ENCODE assay signal across 8 mouse cellular contexts in the genomic region with DNA sequence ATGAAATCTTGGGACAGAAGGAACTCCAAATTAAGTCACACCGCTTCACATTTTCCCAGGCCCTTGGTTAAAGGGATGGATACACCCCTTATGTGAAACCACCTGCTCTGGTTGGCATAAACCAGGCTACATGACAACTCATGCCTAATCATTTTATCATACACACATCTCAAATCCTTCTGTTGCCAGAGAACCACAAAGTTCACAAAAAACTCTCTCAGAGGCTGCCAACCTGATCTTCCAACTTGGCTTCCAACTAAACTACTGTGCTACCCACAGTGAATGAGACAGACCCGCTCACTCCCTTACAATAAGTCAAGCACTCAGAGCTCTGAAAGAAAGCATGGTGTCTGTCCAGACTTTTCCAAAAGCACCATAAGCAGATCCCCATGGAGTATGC. TPM values are rescaled to one million over a fixed set of nuclear protein-coding genes. Genes with fewer than 3 reads are reported as not detected.
DNase-seq lines count a peak whose midpoint lies in the region; ATAC-seq and TF ChIP-seq lines count a peak whose summit lies in the region.

No protein-coding gene starts in this region.

- peaks cover 3% of the 10 kb centered on the region; the same call in 1 of the 2 replicates for H3K36me3 ChIP-seq in heart, embryonic 14.5 days (ENCODE audit: control insufficient read depth, insufficient read depth, low read length)
- peaks cover 0 to 12% of the 10 kb centered on the region in 2 experiments; a peak in 2 of 4 replicates for H3K36me3 ChIP-seq in MEL (ENCODE audit: control insufficient read depth in 1 of 2, insufficient read depth in 2 of 2, low read length in 2 of 2)
- no peaks in the 10 kb centered on the region for H3K36me3 ChIP-seq in forebrain, embryonic 15.5 days
- H3K36me3 ChIP-seq in liver, postnatal 0 days (replicated peaks; ENCODE audit: insufficient read depth, low read length): no peaks in the 10 kb centered on the region

- no peak for DNase-seq in heart, adult 18-20 months
- DNase-seq in MEL (ENCODE audit: low read depth, low spot score): peak; percentile 17
- no peak for DNase-seq in liver, postnatal 0 days
- no peak for DNase-seq in spleen, postnatal 14 days (ENCODE audit: low spot score in 2 of 2)
- DNase-seq in thymus, postnatal 25 days: no peak
- no peak for DNase-seq in T-cell, adult 2 months (ENCODE audit: low spot score)

- H3K4me1 ChIP-seq in heart, embryonic 14.5 days (ENCODE audit: control insufficient read depth in 2 of 2, insufficient read depth in 2 of 2, low read length in 2 of 2): peaks cover 2 to 24% of the 10 kb centered on the region in 2 experiments; a peak in 3 of 4 replicates
- H3K4me1 ChIP-seq in MEL (ENCODE audit: control insufficient read depth in 1 of 2, insufficient read depth in 2 of 2, low read length in 2 of 2): peaks cover 8 to 9% of the 10 kb centered on the region in 2 experiments
- peaks cover 40% of the 10 kb centered on the region for H3K4me1 ChIP-seq in forebrain, embryonic 15.5 days
- peaks cover 9% of the 10 kb centered on the region for H3K4me1 ChIP-seq in liver, postnatal 0 days (ENCODE audit: insufficient read depth)

- no peak overlapping the region for H3K4me3 ChIP-seq in heart, embryonic 14.5 days (ENCODE audit: control insufficient read depth in 1 of 2, insufficient read depth in 1 of 2, low read depth in 1 of 2, low read length in 2 of 2)
- H3K4me3 ChIP-seq in MEL (ENCODE audit: control insufficient read depth in 1 of 2, insufficient read depth in 1 of 2, low read depth in 2 of 2, low read length in 2 of 2): peak overlapping the region in 1 of 2 experiments; percentile 95; a peak in 2 of 4 replicates
- H3K4me3 ChIP-seq in forebrain, embryonic 15.5 days: peak overlapping the region; percentile 57
- no peak overlapping the region for H3K4me3 ChIP-seq in liver, postnatal 0 days (ENCODE audit: low read depth, low read length)

- TF ChIP-seq EP300 in MEL (IDR thresholded peaks at IDR 0.05; ENCODE audit: low read depth in 1 of 2, low read length in 2 of 2): no peak
- TF ChIP-seq EP300 in liver, postnatal 0 days (IDR thresholded peaks at IDR 0.05; ENCODE audit: low read depth): no peak

- H3K27ac ChIP-seq in heart, embryonic 14.5 days (replicated peaks in 1 of 2; ENCODE audit: control insufficient read depth in 1 of 2, insufficient read depth in 1 of 2, low read depth in 2 of 2, low read length in 2 of 2): no peak overlapping the region
- H3K27ac ChIP-seq in MEL (ENCODE audit: control insufficient read depth, low read depth, low read length): no peak overlapping the region
- H3K27ac ChIP-seq in forebrain, embryonic 15.5 days (replicated peaks): peak overlapping the region; percentile 35; the same call in 1 of the 2 replicates
- no peak overlapping the region for H3K27ac ChIP-seq in liver, postnatal 0 days (ENCODE audit: low read depth)

- no peak overlapping the region for H3K9ac ChIP-seq in heart, embryonic 14.5 days (ENCODE audit: low read length)
- H3K9ac ChIP-seq in MEL (ENCODE audit: control insufficient read depth, low read depth, low read length, poor library complexity, severe bottlenecking): no peak overlapping the region
- no peak overlapping the region for H3K9ac ChIP-seq in forebrain, embryonic 15.5 days (replicated peaks)
- no peak overlapping the region for H3K9ac ChIP-seq in liver, postnatal 0 days (replicated peaks)

- no peak for TF ChIP-seq POLR2A in MEL (IDR thresholded peaks at IDR 0.05; ENCODE audit: control insufficient read depth in 1 of 2, insufficient read depth in 1 of 2, low read depth in 1 of 2, low read length in 2 of 2, poor library complexity in 1 of 2)

- H3K27me3 ChIP-seq in heart, embryonic 14.5 days (ENCODE audit: control insufficient read depth, insufficient read depth, low read length): no peaks in the 10 kb centered on the region
- H3K27me3 ChIP-seq in MEL (ENCODE audit: control insufficient read depth in 1 of 2, insufficient read depth in 2 of 2, low read length in 2 of 2): no peaks in the 10 kb centered on the region; a peak in 1 of 4 replicates
- H3K27me3 ChIP-seq in forebrain, embryonic 15.5 days: no peaks in the 10 kb centered on the region
- H3K27me3 ChIP-seq in liver, postnatal 0 days (ENCODE audit: insufficient read depth, low read length): no peaks in the 10 kb centered on the region

- 86% methylated on average over 2 of the region's 2 CpGs for WGBS in heart, embryonic 14.5 days
- WGBS in forebrain, embryonic 15.5 days: 59% methylated on average over 2 of the region's 2 CpGs
- WGBS in liver, postnatal 0 days (ENCODE audit: insufficient replicate concordance): 83% methylated on average over 2 of the region's 2 CpGs

- TF ChIP-seq CTCF in MEL (IDR thresholded peaks at IDR 0.05 in 2 of 3, conservative IDR thresholded peaks at IDR 0.05 in 1 of 3; ENCODE audit: control insufficient read depth in 1 of 3, insufficient read depth in 1 of 3, low read depth in 2 of 3, low read length in 3 of 3, poor library complexity in 1 of 3, severe bottlenecking in 1 of 3): no peak
- TF ChIP-seq CTCF in liver, postnatal 0 days (IDR thresholded peaks at IDR 0.05; ENCODE audit: low read depth): no peak

- no peak for ATAC-seq in heart, embryonic 14.5 days (ENCODE audit: insufficient number of reproducible peaks, insufficient read depth, low FRiP score, low read depth)
- no peak for ATAC-seq in forebrain, embryonic 15.5 days (replicated peaks)
- ATAC-seq in liver, postnatal 0 days: no peak

- H3K79me2 ChIP-seq in MEL (ENCODE audit: control insufficient read depth, insufficient read depth, low read length, poor library complexity): peaks cover 32% of the 10 kb centered on the region

- TF ChIP-seq RAD21 in MEL (IDR thresholded peaks at IDR 0.05; ENCODE audit: low read depth, low read length): no peak

- H3K4me2 ChIP-seq in heart, embryonic 14.5 days (ENCODE audit: low read length): peak overlapping the region; percentile 74
- H3K4me2 ChIP-seq in forebrain, embryonic 15.5 days (replicated peaks): peak overlapping the region; percentile 54
- peak overlapping the region; percentile 98; the same call in 1 of the 2 replicates for H3K4me2 ChIP-seq in liver, postnatal 0 days (ENCODE audit: low read depth, low read length)

- H3K9me3 ChIP-seq in heart, embryonic 14.5 days (ENCODE audit: control insufficient read depth, low read length): no peaks in the 10 kb centered on the region
- no peaks in the 10 kb centered on the region for H3K9me3 ChIP-seq in MEL (replicated peaks; ENCODE audit: insufficient read depth, low read length)
- H3K9me3 ChIP-seq in forebrain, embryonic 15.5 days: no peaks in the 10 kb centered on the region
- no peaks in the 10 kb centered on the region for H3K9me3 ChIP-seq in liver, postnatal 0 days (ENCODE audit: low read length)

TF ChIP-seq in MEL, 35 proteins besides CTCF, POLR2A, EP300 and RAD21:
- TF ChIP-seq UBTF (IDR thresholded peaks at IDR 0.05; ENCODE audit: borderline replicate concordance, insufficient read depth, low read depth, low read length) (no peak), MXI1 (IDR thresholded peaks at IDR 0.05; ENCODE audit: low read depth, low read length) (0 out of 2 replicates have a peak, but pooled peaks have one; percentile 12), POLR2AphosphoS2 (IDR thresholded peaks at IDR 0.05; ENCODE audit: low read length) (no peak)

RNA-seq across cellular contexts. Expression of a gene that starts 1.6 kb away (rescaled TPM):
- 17.9 and 21.1 TPM in 2 replicates for polyA plus RNA-seq in heart, embryonic 14.5 days (2014; fragmentation: Nextera tagmentation; extraction: Ambion mirVana)
- 10 to 100 TPM; 21.4 to 40.5 TPM for total RNA-seq in heart, adult 18-20 months (2021)
- 9.7 and 11.8 TPM in 2 replicates for total RNA-seq in MEL (2012; rRNA removed)
- 100 to 1,000 TPM in 1 of 2 experiments, 10 to 100 TPM in 1; 15.4 to 200 TPM for polyA plus RNA-seq in MEL (2012; ENCODE audit: insufficient read depth in 1 of 2, insufficient read length in 2 of 2, low read depth in 1 of 2, low replicate concordance in 2 of 2, missing spikeins in 1 of 2)
- 39.5 and 40.5 TPM in 2 replicates for polyA plus RNA-seq in forebrain, embryonic 15.5 days (2015; fragmentation: Nextera tagmentation; extraction: Ambion mirVana)
- 4.0 and 4.6 TPM in 2 replicates for polyA plus RNA-seq in liver, postnatal 0 days (2015; fragmentation: Nextera tagmentation; extraction: Ambion mirVana)
